Mouse (Mus musculus) lung, postnatal 0 days (tissue): Measurements from ENCODE around the gene Adcy3. TPM values are rescaled to one million over a fixed set of nuclear protein-coding genes. Genes with fewer than 3 reads are reported as not detected.

ENCODE experiments used
- ATAC-seq: fragments of 200-750 bp; cut with Nextera tagmentation; 2 replicates; pipeline ENCODE4 v1.8.0; 2017; ENCODE audit warnings: moderate library complexity
- DNase-seq: peaks from one replicate; pipeline ENCODE4 v3.0.0-alpha.2; 2016; ENCODE audit warnings: low spot score
- H3K27ac ChIP-seq: fragments of 300-500 bp; sonication (generic); 2 replicates; pipeline ENCODE4 v1.5.1; 2014; ENCODE audit warnings: antibody characterized with exemption, mild to moderate bottlenecking, low read length, mixed read lengths
- H3K27me3 ChIP-seq: fragments of 300-500 bp; sonication (generic); replicated peaks from 2 replicates; pipeline ENCODE4 v1.6.1; 2014; ENCODE audit warnings: low read length, mixed read lengths; ENCODE audit not compliant: insufficient read depth
- H3K36me3 ChIP-seq: fragments of 300-500 bp; sonication (generic); 2 replicates; pipeline ENCODE4 v1.6.1; 2014; ENCODE audit warnings: low read length, mixed read lengths; ENCODE audit not compliant: insufficient read depth
- H3K4me1 ChIP-seq: fragments of 300-500 bp; sonication (generic); 2 replicates; pipeline ENCODE4 v1.6.1; 2014; ENCODE audit warnings: antibody characterized with exemption, low read depth, low read length, mixed read lengths; ENCODE audit not compliant: insufficient read depth
- H3K4me2 ChIP-seq: fragments of 300-500 bp; sonication (generic); replicated peaks from 2 replicates; pipeline ENCODE4 v1.6.1; 2014; ENCODE audit warnings: low read depth, mild to moderate bottlenecking, low read length, moderate library complexity, mixed read lengths
- H3K4me3 ChIP-seq: fragments of 300-500 bp; sonication (generic); 2 replicates; pipeline ENCODE4 v1.5.1; 2014; ENCODE audit warnings: low read depth, low read length
- H3K9ac ChIP-seq: fragments of 300-500 bp; sonication (generic); replicated peaks from 2 replicates; pipeline ENCODE4 v1.6.1; 2014; ENCODE audit warnings: low read depth, mild to moderate bottlenecking
- H3K9me3 ChIP-seq: fragments of 300-500 bp; sonication (generic); 2 replicates; pipeline ENCODE4 v1.6.1; 2016; ENCODE audit warnings: low read length, mixed read lengths
- CTCF ChIP-seq: IDR thresholded peaks from 2 replicates; pipeline ENCODE4 v1.5.1; 2016; ENCODE audit warnings: antibody characterized with exemption, mild to moderate bottlenecking
- EP300 ChIP-seq: IDR thresholded peaks from 2 replicates; pipeline ENCODE4 v1.6.1; 2016; ENCODE audit warnings: antibody characterized with exemption, mild to moderate bottlenecking, control low read depth
- WGBS: fragments of 180-500 bp; shearing (Covaris S2); extraction: QIAGEN DNeasy Blood & Tissue Kit; methylation state at CpG from one replicate; pipeline ENCODE4 v1.1.7; 2014; 5-methylcytosine and 5-hydroxymethylcytosine counted together
- polyA plus RNA-seq: library from polyadenylated mRNA; unstranded; fragments of >200 nt; fragmentation: Nextera tagmentation; extraction: Ambion mirVana; gene quantifications from 2 replicates; pipeline ENCODE4 v1.2.1, GENCODE M21; 2015

The Adcy3 gene
- 4.9 and 5.3 TPM in 2 replicates for polyA plus RNA-seq

- TF ChIP-seq EP300 = no peak
- no peak for TF ChIP-seq CTCF
- no peaks in the 10 kb centered on the region for H3K36me3 ChIP-seq
- no peaks in the 10 kb centered on the region for H3K27me3 ChIP-seq
- H3K27ac ChIP-seq = no peak within 1 kb of the TSS
- H3K4me1 ChIP-seq = no peaks in the 10 kb centered on the region
- peak within 1 kb of the TSS; percentile 34; the same call in 1 of the 2 replicates for H3K9ac ChIP-seq
- DNase-seq (peak; percentile 57), ATAC-seq (peak; percentile 80)
- peak within 1 kb of the TSS; percentile 40 for H3K4me3 ChIP-seq
- WGBS = under 1% methylated on average over 64 of the region's 83 CpGs
- peak within 1 kb of the TSS; percentile 90 for H3K4me2 ChIP-seq
- no peaks in the 10 kb centered on the region for H3K9me3 ChIP-seq
These were observed at the start of gene Adcy3 for GRCm38 (mm10) chr12:4132941-4133846. TSS of gene Adcy3 (plus strand) at chr12:4133103.

- H3K4me1 ChIP-seq = 0 out of 2 replicates have a peak, but pooled peaks cover 2% of the 10 kb centered on the region
- TF ChIP-seq EP300 (no peak), CTCF (no peak)
- H3K4me3 ChIP-seq = no peak overlapping the region; the same call in 1 of the 2 replicates
- DNase-seq (no peak), ATAC-seq (no peak)
- 56% methylated on average over 8 of the region's 8 CpGs for WGBS
- H3K4me2 ChIP-seq = no peak overlapping the region; the same call in 1 of the 2 replicates
- no peak overlapping the region for H3K27ac ChIP-seq
- no peaks in the 10 kb centered on the region for H3K36me3 ChIP-seq
- H3K27me3 ChIP-seq = no peaks in the 10 kb centered on the region
- H3K9me3 ChIP-seq = no peaks in the 10 kb centered on the region
- H3K9ac ChIP-seq = no peak overlapping the region
These were observed 49.5 kb upstream of the Adcy3 start for GRCm38 (mm10) chr12:4083441-4083840.

- Histone ChIP-seq H3K9me3 (no peaks in the 10 kb centered on the region), H3K27me3 (no peaks in the 10 kb centered on the region), H3K4me1 (no peaks in the 10 kb centered on the region), H3K9ac (no peak overlapping the region), H3K36me3 (no peaks in the 10 kb centered on the region; the same call in 1 of the 2 replicates), H3K4me2 (no peak overlapping the region), H3K4me3 (no peak overlapping the region), H3K27ac (no peak overlapping the region)
- no peak for TF ChIP-seq EP300
- TF ChIP-seq CTCF = peak; percentile 94
- ATAC-seq = peak; percentile 57; the same call in 1 of the 2 replicates
- 76% methylated on average over 4 of the region's 4 CpGs for WGBS
- DNase-seq = peak; percentile 69
These were observed 25.5 kb upstream of the Adcy3 start for GRCm38 (mm10) chr12:4107383-4107782.

DNA sequence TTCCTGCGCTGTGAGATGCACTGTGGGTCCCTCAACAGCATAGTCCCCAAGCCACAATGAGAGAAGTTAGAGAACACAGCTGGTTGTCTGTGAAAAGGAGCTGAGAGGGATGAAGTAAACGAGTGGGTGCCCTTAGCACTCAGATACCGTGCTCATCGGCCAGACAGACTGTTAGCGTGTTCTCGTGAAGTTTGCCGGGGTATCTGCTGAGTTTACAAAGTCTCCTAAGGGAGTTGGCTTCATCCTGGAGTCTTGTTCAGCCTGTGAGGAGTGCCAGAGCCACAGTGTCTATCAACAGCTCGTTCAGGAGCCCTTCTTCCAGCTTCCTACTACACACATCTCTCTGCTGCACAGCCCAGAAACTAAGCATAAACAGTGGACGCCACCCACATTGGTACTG is 16.8 kb upstream of the Adcy3 start:
- Histone ChIP-seq H3K27me3 (no peaks in the 10 kb centered on the region), H3K36me3 (no peaks in the 10 kb centered on the region), H3K4me2 (no peak overlapping the region; the same call in 1 of the 2 replicates), H3K4me1 (no peaks in the 10 kb centered on the region), H3K4me3 (no peak overlapping the region), H3K27ac (no peak overlapping the region), H3K9me3 (no peaks in the 10 kb centered on the region), H3K9ac (no peak overlapping the region)
- ATAC-seq = peak; percentile 23
- WGBS = 59% methylated on average over 9 of the region's 9 CpGs
- DNase-seq = peak; percentile 33
- no peak for TF ChIP-seq CTCF
- TF ChIP-seq EP300 = no peak

- no peaks in the 10 kb centered on the region for H3K27me3 ChIP-seq
- no peaks in the 10 kb centered on the region for H3K36me3 ChIP-seq
- H3K27ac ChIP-seq = no peak overlapping the region
- H3K4me3 ChIP-seq = no peak overlapping the region
- TF ChIP-seq CTCF (no peak), EP300 (no peak)
- 85% methylated on average over 3 of the region's 3 CpGs for WGBS
- H3K4me1 ChIP-seq = no peaks in the 10 kb centered on the region
- no peak for ATAC-seq
- no peaks in the 10 kb centered on the region for H3K9me3 ChIP-seq
- H3K4me2 ChIP-seq = no peak overlapping the region
- no peak for DNase-seq
- H3K9ac ChIP-seq = no peak overlapping the region
These were observed 15.8 kb upstream of the Adcy3 start for GRCm38 (mm10) chr12:4117136-4117535.

- WGBS = 60% methylated on average over 4 of the region's 4 CpGs
- no peaks in the 10 kb centered on the region for H3K27me3 ChIP-seq
- H3K36me3 ChIP-seq = no peaks in the 10 kb centered on the region
- no peak overlapping the region for H3K9ac ChIP-seq
- DNase-seq (no peak), ATAC-seq (no peak)
- H3K4me1 ChIP-seq = no peaks in the 10 kb centered on the region
- TF ChIP-seq CTCF (no peak), EP300 (no peak)
- no peak overlapping the region for H3K4me3 ChIP-seq
- H3K9me3 ChIP-seq = no peaks in the 10 kb centered on the region
- no peak overlapping the region for H3K4me2 ChIP-seq
- H3K27ac ChIP-seq = no peak overlapping the region
These were observed 15.3 kb upstream of the Adcy3 start for GRCm38 (mm10) chr12:4117579-4117978.
